Mouse (Mus musculus) forebrain, embryonic 14.5 days (tissue): ENCODE measurements around the gene Slx1b. TPM values are rescaled to one million over a fixed set of nuclear protein-coding genes. Genes with fewer than 3 reads are reported as not detected.

Experiments used
- ATAC-seq: fragments of 200-750 bp; cut with Nextera tagmentation; 2 replicates; pipeline ENCODE4 v1.8.0; 2017; ENCODE audit warnings: mild to moderate bottlenecking, moderate library complexity
- DNase-seq: peaks from one replicate; pipeline ENCODE4 v3.0.0-alpha.2; 2015; ENCODE audit warnings: low spot score
- H3K27ac ChIP-seq: fragments of 300-500 bp; sonication (generic); 2 replicates; pipeline ENCODE4 v1.5.1; 2014; ENCODE audit warnings: low read depth, mild to moderate bottlenecking, control low read depth, low read length, moderate library complexity
- H3K27me3 ChIP-seq: fragments of 300-500 bp; sonication (generic); replicated peaks from 2 replicates; pipeline ENCODE4 v1.6.1; 2014; ENCODE audit warnings: low read length, control low read depth, mixed read lengths; ENCODE audit not compliant: control insufficient read depth, insufficient read depth
- H3K36me3 ChIP-seq: fragments of 300-500 bp; sonication (generic); 2 replicates; pipeline ENCODE4 v1.6.1; 2014; ENCODE audit warnings: low read length, control low read depth; ENCODE audit not compliant: control insufficient read depth, insufficient read depth
- H3K4me1 ChIP-seq: fragments of 300-500 bp; sonication (generic); 2 replicates; pipeline ENCODE4 v1.6.1; 2014; ENCODE audit warnings: antibody characterized with exemption, low read length, control low read depth; ENCODE audit not compliant: control insufficient read depth, insufficient read depth
- H3K4me2 ChIP-seq: fragments of 300-500 bp; sonication (generic); 2 replicates; pipeline ENCODE4 v1.6.1; 2014; ENCODE audit warnings: mild to moderate bottlenecking, control low read depth, low read length
- H3K4me3 ChIP-seq: fragments of 300-500 bp; sonication (generic); 2 replicates; pipeline ENCODE4 v1.5.1; 2014; ENCODE audit warnings: low read depth, low read length, control low read depth
- H3K9ac ChIP-seq: fragments of 300-500 bp; sonication (generic); 2 replicates; pipeline ENCODE4 v1.6.1; 2014; ENCODE audit warnings: mild to moderate bottlenecking, low read length, control low read depth, moderate library complexity
- H3K9me3 ChIP-seq: fragments of 300-500 bp; sonication (generic); replicated peaks from 2 replicates; pipeline ENCODE4 v1.6.1; 2016; ENCODE audit warnings: low read length, control low read depth, mixed read lengths; ENCODE audit not compliant: control insufficient read depth
- WGBS: fragments of 180-500 bp; shearing (Covaris S2); extraction: QIAGEN DNeasy Blood & Tissue Kit; methylation state at CpG from one replicate; pipeline ENCODE4 v1.1.7; 2014; 5-methylcytosine and 5-hydroxymethylcytosine counted together
- polyA plus RNA-seq: library from polyadenylated mRNA; unstranded; fragments of >200 nt; fragmentation: Nextera tagmentation; extraction: Ambion mirVana; gene quantifications from 2 replicates; pipeline ENCODE4 v1.2.1, GENCODE M21; 2014

Slx1b gene
- polyA plus RNA-seq, 1 experiment from 2014 or later, result 8.8 TPM

DNA sequence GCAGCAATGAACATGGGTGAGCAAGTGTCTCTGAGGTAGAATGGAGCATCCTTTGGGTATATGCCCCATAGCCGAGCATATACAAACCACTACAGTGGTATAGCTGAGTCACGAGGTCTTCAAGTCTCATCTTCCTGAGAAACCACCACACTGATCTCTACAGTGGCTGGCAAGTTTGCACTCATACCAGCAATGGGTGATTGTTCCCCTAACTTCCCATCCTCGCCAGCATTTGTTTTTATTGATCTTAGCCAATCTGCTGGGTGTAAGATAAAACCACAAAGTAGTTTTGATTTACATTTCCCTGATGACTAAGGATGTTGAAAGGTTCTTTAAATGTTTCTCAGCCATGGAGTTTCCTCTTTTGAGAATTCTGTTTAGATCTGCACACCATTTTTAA lies 29.5 kb upstream of the Slx1b start:
- H3K4me2 ChIP-seq, result no peak overlapping the region
- WGBS, result 83% methylated on average over 3 of the region's 3 CpGs
- no peak for DNase-seq
- no peak overlapping the region for H3K4me3 ChIP-seq
- ATAC-seq, result no peak
- H3K9ac ChIP-seq, result no peak overlapping the region
- H3K27me3 ChIP-seq, result no peaks in the 10 kb centered on the region
- H3K9me3 ChIP-seq, result no peaks in the 10 kb centered on the region
- no peaks in the 10 kb centered on the region for H3K36me3 ChIP-seq
- no peak overlapping the region for H3K27ac ChIP-seq
- H3K4me1 ChIP-seq, result no peaks in the 10 kb centered on the region

DNA sequence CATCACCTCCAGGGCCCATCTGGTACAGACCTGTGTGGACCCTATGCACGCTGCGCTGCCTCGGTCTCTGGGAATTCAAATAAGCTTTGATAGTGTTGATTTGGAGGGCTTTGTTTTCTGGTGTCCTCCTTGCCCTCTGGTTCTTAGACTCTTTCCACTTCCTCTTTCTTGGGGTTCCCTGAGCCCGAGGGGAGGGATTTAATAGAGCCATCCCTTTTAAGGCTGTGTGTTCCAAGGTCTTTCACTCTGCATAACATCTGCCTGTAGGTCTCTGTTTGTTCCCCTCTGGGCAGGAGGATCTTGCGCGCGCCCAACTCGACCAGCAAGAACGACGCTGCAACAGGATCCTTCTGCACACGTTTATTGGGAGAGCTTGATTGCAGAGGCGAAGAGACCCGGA lies 26.1 kb upstream of the Slx1b start:
- DNase-seq, result no peak
- Histone ChIP-seq H3K9me3 (no peaks in the 10 kb centered on the region), H3K9ac (no peak overlapping the region), H3K27me3 (no peaks in the 10 kb centered on the region), H3K4me3 (no peak overlapping the region), H3K4me2 (no peak overlapping the region), H3K36me3 (no peaks in the 10 kb centered on the region), H3K27ac (no peak overlapping the region), H3K4me1 (no peaks in the 10 kb centered on the region)
- 87% methylated on average over 13 of the region's 13 CpGs for WGBS
- ATAC-seq, result no peak

DNA sequence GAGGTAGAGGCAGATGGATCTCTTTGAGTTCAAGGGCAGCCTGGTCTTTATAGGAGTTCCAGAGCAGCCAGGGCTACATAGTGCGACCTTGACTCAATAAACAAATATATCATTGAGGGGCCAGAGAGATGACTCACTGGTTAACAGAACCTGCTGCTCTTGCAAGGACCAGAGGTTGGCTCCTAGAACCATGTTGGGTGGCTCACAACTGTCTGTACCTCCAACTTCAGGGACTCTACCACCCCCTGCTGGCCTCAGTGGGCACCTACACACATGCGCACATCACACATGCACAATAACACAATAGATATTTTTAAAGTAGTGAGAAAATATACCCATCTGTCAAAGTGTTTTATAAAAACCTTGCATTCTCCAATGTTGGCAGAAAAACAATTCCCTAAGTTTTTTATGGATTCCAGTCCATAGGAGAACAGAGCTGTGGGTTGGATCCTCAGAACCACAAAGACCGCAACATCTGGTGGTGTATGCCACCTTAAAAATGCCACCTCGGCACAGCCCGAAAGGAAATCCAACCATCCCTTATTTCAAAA lies 23.3 kb upstream of the Slx1b start:
- Histone ChIP-seq H3K9ac (no peak overlapping the region), H3K4me3 (no peak overlapping the region)
- 95% methylated on average over 5 of the region's 5 CpGs for WGBS

GRCm38 (mm10) chr7:126717566-126717965 lies 22.0 kb upstream of the Slx1b start:
- DNase-seq, result no peak
- Histone ChIP-seq H3K4me2 (no peak overlapping the region), H3K9me3 (no peaks in the 10 kb centered on the region), H3K36me3 (no peaks in the 10 kb centered on the region), H3K27ac (no peak overlapping the region), H3K9ac (no peak overlapping the region), H3K4me3 (no peak overlapping the region), H3K27me3 (no peaks in the 10 kb centered on the region), H3K4me1 (no peaks in the 10 kb centered on the region)
- 95% methylated on average over 3 of the region's 3 CpGs for WGBS
- ATAC-seq, result no peak

More for the DNA sequence above, 23.3 kb upstream of the Slx1b start:
- ATAC-seq (no peak), DNase-seq (no peak)
- Histone ChIP-seq H3K27me3 (no peaks in the 10 kb centered on the region), H3K27ac (no peak overlapping the region), H3K4me2 (no peak overlapping the region), H3K9me3 (no peaks in the 10 kb centered on the region), H3K4me1 (no peaks in the 10 kb centered on the region), H3K36me3 (no peaks in the 10 kb centered on the region)

DNA sequence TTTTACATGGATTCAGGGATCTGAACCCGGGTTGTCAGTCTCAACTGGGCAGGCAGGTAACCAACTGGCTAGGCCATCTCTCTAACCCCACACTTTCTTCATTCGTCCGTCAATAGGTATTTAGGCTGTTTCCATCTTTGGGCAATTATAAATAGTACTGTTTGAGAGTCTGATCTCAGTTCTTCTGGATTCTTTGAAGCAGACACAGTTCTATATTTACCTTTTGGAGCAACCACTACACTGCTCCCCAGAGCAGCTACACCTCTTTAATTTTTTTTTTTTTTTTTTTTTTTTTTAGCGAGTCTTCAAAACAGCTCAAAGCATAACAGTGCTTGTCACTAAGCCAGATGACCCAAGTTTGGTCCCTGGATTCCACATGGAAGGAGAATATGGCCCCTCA lies 20.1 kb upstream of the Slx1b start:
- H3K4me2 ChIP-seq, result no peak overlapping the region
- no peaks in the 10 kb centered on the region for H3K36me3 ChIP-seq
- H3K4me3 ChIP-seq, result no peak overlapping the region
- no peaks in the 10 kb centered on the region for H3K9me3 ChIP-seq
- no peak overlapping the region for H3K27ac ChIP-seq
- no peaks in the 10 kb centered on the region for H3K27me3 ChIP-seq
- H3K4me1 ChIP-seq, result no peaks in the 10 kb centered on the region
- 77% methylated on average over 4 of the region's 4 CpGs for WGBS
- no peak overlapping the region for H3K9ac ChIP-seq
- DNase-seq, result no peak
- no peak for ATAC-seq

DNA sequence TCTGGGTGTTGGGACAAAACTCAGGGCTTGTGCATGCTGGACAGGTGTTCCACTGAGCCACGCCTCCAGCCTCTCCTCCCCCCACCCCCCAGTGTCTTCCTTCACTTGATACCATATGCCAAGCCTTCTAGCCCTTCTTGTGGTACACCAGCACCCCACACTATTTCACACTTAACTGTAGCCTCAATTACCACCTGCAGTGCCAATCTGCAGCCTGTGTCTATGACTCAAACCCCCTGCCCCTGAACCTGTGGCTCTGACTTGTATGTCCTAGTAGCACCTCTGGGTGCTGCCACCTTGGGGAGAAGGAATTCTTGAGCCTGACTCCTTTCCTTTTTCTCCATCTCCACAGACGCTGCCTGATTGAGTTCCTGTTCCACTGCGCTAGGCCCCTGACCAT lies 16.3 kb upstream of the Slx1b start:
- no peaks in the 10 kb centered on the region for H3K36me3 ChIP-seq
- no peak for ATAC-seq
- no peaks in the 10 kb centered on the region for H3K27me3 ChIP-seq

DNA sequence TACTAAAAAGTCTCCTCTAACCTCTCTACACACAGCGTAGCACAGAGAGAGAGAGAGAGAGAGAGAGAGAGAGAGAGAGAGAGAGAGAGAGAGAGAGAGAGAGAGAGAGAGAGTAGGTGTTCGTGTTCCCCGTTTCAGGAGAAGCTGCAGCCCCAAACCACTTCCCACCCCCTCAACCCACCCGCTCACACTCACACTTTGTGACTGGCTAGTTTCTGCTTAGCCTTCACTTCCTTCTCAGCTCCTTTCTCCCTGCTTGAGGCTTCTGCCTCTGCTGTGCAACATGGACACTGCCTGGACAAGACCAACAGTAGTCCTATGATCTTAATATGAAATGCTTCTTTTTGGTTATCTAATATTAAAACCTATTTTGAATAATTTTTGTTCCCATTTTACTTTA lies 14.7 kb upstream of the Slx1b start:
- 81% methylated on average over 4 of the region's 4 CpGs for WGBS
- ATAC-seq (no peak), DNase-seq (no peak)
- Histone ChIP-seq H3K4me2 (no peak overlapping the region), H3K36me3 (no peaks in the 10 kb centered on the region), H3K27me3 (no peaks in the 10 kb centered on the region), H3K4me1 (no peaks in the 10 kb centered on the region), H3K9me3 (no peaks in the 10 kb centered on the region), H3K4me3 (no peak overlapping the region), H3K9ac (no peak overlapping the region), H3K27ac (no peak overlapping the region)

More for the DNA sequence above, 16.3 kb upstream of the Slx1b start:
- WGBS, result 83% methylated on average over 3 of the region's 3 CpGs
- no peak overlapping the region for H3K9ac ChIP-seq
- H3K4me2 ChIP-seq, result no peak overlapping the region
- no peak overlapping the region for H3K27ac ChIP-seq
- H3K9me3 ChIP-seq, result no peaks in the 10 kb centered on the region
- no peaks in the 10 kb centered on the region for H3K4me1 ChIP-seq
- DNase-seq, result no peak
- no peak overlapping the region for H3K4me3 ChIP-seq

DNA sequence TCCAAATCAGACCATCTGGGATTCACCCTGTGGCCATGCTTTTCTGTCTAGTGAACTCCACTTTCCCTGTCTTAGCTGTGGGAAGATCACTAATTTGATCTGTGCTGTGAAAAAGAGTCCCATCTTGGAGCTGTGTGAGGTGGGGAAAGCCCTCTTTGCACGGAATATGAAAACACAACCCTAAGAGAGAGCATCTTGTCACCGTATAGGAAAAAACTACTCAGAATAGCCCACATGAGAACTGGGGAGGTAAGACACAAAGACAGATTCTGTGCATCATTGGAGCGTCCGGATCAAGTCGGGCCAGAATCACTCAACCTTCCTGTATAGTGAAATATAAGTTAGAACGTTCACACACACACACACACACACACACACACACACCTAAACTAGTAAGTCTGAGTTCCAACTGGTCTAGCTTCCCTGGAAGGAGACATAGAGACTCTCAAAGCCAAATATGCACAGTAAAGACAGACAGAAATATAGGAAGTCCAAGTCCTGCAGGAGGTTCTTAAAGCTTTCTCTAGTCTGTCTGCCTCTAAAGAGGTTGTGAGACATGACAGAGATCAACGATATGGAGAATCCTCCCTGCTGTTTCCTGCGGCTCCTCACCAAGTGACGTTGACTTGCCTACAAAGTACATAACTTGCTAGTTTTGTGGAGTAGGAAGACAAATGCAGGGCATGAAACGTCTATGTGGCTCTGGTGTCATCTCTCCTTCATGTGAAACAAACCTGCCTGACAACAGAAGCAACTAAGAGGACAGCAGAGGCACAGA lies 12.8 kb upstream of the Slx1b start:
- Histone ChIP-seq H3K4me2 (no peak overlapping the region), H3K9ac (no peak overlapping the region), H3K4me3 (no peak overlapping the region), H3K36me3 (no peaks in the 10 kb centered on the region), H3K4me1 (no peaks in the 10 kb centered on the region), H3K27me3 (no peaks in the 10 kb centered on the region), H3K27ac (no peak overlapping the region), H3K9me3 (no peaks in the 10 kb centered on the region)
- WGBS, result 87% methylated on average over 10 of the region's 10 CpGs
- DNase-seq (no peak), ATAC-seq (no peak)

GRCm38 (mm10) chr7:126707442-126708174 lies 12.0 kb upstream of the Slx1b start, which contains the start of gene Coro1a:
Coro1a (minus strand) TSS chr7:126707787.
- ATAC-seq (no peak), DNase-seq (no peak)
- Histone ChIP-seq H3K36me3 (no peaks in the 10 kb centered on the region), H3K27ac (no peak within 1 kb of the TSS), H3K4me3 (no peak within 1 kb of the TSS), H3K4me1 (peaks cover 6% of the 10 kb centered on the region), H3K4me2 (no peak within 1 kb of the TSS), H3K9ac (no peak within 1 kb of the TSS), H3K27me3 (no peaks in the 10 kb centered on the region), H3K9me3 (no peaks in the 10 kb centered on the region)
- WGBS, result 87% methylated on average over 19 of the region's 19 CpGs
